Mouse (Mus musculus): Measurements from ENCODE around the gene Fcgr4. TPM values are rescaled to one million over a fixed set of nuclear protein-coding genes. Genes with fewer than 3 reads are reported as not detected.

Fcgr4 gene
- polyA plus RNA-seq (2017; shearing (Covaris generic)), result not detected

DNA sequence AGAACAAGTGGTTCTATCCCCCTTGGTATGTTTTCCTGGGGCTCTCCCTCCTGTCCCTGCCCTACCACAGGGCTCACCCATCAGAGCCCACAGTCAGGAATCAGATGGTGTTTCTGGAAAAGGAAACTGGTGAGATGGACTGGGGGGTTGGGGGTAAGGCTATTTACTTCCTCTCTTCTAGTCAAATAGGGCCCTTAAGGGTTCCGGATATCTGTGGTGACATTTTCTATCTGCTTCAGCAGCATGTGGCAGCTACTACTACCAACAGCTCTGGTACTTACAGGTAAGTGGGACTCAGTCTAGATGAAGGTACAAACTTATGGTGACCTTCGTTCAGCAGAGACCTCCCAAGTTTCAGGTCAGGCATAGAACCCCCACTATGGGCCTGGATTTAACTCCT lies at the start of gene Fcgr4:
Gene Fcgr4, plus strand, starts transcription at position 184 of the 400 bp plus-strand sequence.

DNA sequence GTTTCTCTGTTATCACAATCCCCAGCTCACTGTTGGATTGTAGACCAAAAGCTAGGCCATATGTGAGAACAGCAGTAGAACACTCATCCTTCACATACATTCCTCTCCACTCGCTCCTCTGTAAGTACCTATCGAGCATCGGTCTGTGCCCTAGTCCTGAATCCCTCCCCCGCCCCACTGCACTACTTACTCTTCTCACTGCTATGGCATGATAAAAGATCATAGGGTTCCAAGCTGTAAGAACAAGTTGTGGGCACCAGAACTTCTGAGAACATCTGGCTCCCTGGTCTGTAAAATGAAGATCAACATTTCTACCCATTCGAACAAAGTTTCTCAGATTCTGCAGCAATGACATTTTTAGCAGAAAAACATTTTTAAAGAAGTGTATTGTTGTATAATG lies 42.3 kb upstream of the Fcgr4 start, which contains the start of gene Fcgr2b:
Gene Fcgr2b, minus strand, starts transcription at position 101 of the 400 bp plus-strand sequence.

DNA sequence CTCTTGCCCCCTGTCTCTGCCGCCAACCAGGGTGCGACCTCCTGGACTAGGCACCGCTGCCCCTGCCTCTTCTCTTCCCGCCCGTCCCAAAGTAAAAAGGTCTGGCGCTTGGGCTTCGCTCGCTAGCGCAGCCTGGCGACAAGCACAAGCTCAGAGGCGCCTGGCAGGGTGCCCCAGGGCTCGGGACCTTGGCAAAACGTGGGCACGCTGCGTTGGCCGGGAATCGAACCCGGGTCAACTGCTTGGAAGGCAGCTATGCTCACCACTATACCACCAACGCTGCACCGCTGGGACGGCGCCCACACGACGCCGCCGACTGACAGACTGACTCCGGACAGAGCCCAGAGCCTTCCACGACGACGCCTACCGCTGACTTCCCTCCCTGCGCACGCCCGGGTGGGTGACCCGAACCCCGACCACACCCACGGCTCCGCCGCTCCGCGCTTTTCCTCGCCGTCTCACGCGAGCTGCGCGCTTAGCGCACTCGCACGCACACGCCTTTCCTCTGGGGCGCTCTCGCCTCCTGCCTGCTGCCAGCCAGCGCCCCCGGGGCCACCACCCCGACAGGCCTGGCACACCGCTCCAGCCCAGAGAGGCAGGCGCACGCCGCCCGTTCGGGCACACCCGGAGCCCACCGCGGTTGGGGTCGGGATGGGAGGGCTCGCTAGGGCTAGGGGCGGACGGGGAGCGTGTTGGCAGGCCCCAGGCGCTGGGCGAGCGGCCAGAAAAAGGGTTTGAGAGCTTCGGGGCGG lies 45.9 kb downstream of the Fcgr4 start, which contains the start of gene Fcgr3:
Gene Fcgr3, minus strand, starts transcription at position 445 of the 752 bp plus-strand sequence.

Other genes starting within 250 kb of the Fcgr4 start
- 1.8 TPM for gene Atf6, start 151.1 kb upstream of the Fcgr4 start, polyA plus RNA-seq (2017; shearing (Covaris generic))
- gene Gm26620, start 133.9 kb upstream of the Fcgr4 start, polyA plus RNA-seq (2017; shearing (Covaris generic)), result 0.49 TPM
- 38.2 TPM for gene Dusp12, start 133.4 kb upstream of the Fcgr4 start, polyA plus RNA-seq (2017; shearing (Covaris generic))
- gene Fcrlb, start 106.0 kb upstream of the Fcgr4 start, polyA plus RNA-seq (2017; shearing (Covaris generic)), result not detected
- not detected for gene Fcrla, start 91.3 kb upstream of the Fcgr4 start, polyA plus RNA-seq (2017; shearing (Covaris generic))
- not detected for gene Fcgr2b, start 42.4 kb upstream of the Fcgr4 start, polyA plus RNA-seq (2017; shearing (Covaris generic))
- gene Fcgr3, start 46.0 kb downstream of the Fcgr4 start, polyA plus RNA-seq (2017; shearing (Covaris generic)), result 1.3 TPM
- not detected for gene Cfap126, start 95.0 kb downstream of the Fcgr4 start, polyA plus RNA-seq (2017; shearing (Covaris generic))
- gene Sdhc, start 131.7 kb downstream of the Fcgr4 start, polyA plus RNA-seq (2017; shearing (Covaris generic)), result 119 TPM
- gene Mpz, start 131.8 kb downstream of the Fcgr4 start, polyA plus RNA-seq (2017; shearing (Covaris generic)), result not detected
- not detected for gene Pcp4l1, start 177.3 kb downstream of the Fcgr4 start, polyA plus RNA-seq (2017; shearing (Covaris generic))
- gene Nr1i3, start 195.1 kb downstream of the Fcgr4 start, polyA plus RNA-seq (2017; shearing (Covaris generic)), result 0.37 TPM
- gene Tomm40l, start 203.6 kb downstream of the Fcgr4 start, polyA plus RNA-seq (2017; shearing (Covaris generic)), result 17.5 TPM
- gene Apoa2, start 206.1 kb downstream of the Fcgr4 start, polyA plus RNA-seq (2017; shearing (Covaris generic)), result not detected
- not detected for gene Fcer1g, start 215.4 kb downstream of the Fcgr4 start, polyA plus RNA-seq (2017; shearing (Covaris generic))
- 0.12 TPM for gene Adamts4, start 231.5 kb downstream of the Fcgr4 start, polyA plus RNA-seq (2017; shearing (Covaris generic))
- gene Ndufs2, start 232.5 kb downstream of the Fcgr4 start, polyA plus RNA-seq (2017; shearing (Covaris generic)), result 124 TPM